Mouse (Mus musculus) megakaryocyte-erythroid progenitor cell, adult 5-6 weeks (primary cell): ENCODE measurements around the gene Sox18. TPM values are rescaled to one million over a fixed set of nuclear protein-coding genes. Genes with fewer than 3 reads are reported as not detected.

Source experiments
- ATAC-seq: replicated peaks from 2 replicates; pipeline ENCODE4 v1.8.0; 2016; ENCODE audit warnings: mild to moderate bottlenecking, inconsistent platforms; ENCODE audit not compliant: severe bottlenecking, poor library complexity, low FRiP score, low TSS enrichment
- total RNA-seq, 2 experiments: library from RNA; stranded (forward) in 1 of 2; stranded (reverse) in 1 of 2; fragments of 200-1000, 215-1000 nt in 1 of 2; fragments of >200 nt in 1 of 2; fragmentation: Nextera tagmentation in 1 of 2; gene quantifications; 2 replicates each; pipeline ENCODE4 v1.2.3; 2014 to 2017

Sox18 gene
- not detected in 2 replicates for total RNA-seq (2014; fragmentation: Nextera tagmentation)
- total RNA-seq (2017), result not detected in 2 replicates

DNA sequence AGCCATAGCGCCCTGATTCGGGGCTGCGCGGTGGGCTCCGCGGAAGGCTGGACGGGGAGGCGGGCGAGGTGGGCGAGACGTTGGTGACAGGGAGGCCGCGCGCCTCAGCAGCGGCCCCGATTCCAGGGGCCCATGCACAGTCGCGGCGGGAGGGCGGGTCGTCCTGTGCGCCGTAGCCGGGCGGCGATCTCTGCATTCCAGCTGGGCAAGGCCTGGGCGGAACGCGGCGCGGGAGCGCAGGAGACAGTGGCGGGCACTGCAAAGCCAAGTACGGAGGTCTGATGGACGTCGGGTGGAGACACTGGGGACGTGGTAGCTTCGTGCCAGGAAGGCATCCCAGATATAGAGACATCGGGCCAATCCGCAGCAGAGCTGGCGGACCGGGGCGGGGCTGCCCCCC lies at the start of gene Sox18:
Gene Sox18, minus strand, starts transcription at position 315 of the 400 bp plus-strand sequence.
- no peak for ATAC-seq

DNA sequence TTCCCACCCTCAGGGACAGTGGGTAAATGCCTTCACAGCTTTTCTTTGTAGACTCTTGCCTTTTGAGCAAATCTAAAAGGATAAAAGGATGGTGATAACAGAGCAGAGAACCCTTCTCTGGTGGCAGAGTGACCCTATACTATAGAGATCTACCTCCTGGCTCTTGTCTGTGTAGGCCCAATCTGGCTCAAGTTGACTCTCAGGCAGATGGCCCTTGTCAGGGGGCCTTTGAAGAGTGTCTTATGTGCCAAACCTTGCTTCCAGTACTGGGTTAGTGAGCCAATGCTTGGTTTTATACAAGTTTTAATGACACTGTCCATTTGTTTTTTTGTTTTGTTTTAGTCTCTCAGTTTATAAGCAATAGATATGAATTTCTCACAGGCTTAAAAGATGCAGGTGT lies 49.8 kb upstream of the Sox18 start:
- no peak for ATAC-seq

DNA sequence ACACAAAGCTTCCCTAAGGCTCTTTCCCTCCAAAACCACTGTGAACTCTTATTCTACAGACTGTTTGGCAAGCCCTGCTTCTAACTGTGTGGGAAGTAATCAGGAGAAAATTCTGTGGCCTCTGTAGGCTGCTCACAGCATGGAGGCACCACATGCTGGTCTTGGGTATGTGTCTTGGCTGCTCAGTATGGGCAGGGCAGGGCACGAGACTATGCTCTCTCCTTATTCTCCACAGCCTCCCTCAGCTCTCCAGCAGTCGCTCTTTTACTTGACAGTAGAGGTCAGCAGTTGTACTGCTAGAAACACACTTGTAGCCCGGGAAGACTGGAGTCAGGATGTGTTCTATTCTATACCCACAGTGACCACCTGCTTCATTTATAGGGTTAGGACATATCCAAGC lies 48.6 kb upstream of the Sox18 start:
- no peak for ATAC-seq

DNA sequence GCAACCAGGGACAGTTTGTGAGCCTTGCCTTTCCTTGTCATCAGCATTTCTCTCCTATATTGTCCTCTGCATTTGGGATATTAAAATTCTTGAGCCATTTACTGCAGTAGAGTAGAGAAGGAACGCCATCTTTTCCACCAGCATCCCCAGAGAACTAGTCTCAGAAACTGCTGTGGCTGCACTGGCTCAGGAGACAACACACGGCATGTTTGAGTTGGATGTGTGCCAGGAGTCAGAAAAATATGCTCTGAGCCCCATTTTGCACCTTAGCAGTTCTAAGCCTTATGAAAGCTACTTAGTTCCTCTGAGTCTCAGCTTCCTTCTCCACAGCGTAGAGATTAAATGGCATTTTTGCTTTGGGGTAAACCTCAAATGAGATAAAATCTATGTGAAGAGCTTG lies 45.6 kb upstream of the Sox18 start:
- ATAC-seq, result no peak

DNA sequence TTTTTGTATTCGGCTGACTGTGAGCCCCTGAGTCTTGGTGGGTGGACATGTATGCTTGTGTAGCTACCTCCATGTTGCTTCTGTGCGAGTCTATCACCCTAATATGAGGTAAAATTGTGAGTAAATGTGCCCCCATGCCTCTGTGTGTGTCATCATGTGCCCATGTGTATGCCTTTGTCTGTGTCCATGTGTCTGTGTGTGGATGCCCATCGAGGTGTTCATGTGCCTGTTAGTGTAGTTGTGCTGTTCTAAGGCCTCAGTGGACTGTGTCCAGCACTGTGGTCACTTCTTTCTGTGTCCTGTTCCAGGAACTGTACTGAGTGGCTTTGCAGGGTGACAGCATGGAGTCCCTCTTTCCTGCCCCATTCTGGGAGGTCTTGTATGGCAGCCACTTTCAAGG lies 43.9 kb upstream of the Sox18 start:
- ATAC-seq, result no peak

DNA sequence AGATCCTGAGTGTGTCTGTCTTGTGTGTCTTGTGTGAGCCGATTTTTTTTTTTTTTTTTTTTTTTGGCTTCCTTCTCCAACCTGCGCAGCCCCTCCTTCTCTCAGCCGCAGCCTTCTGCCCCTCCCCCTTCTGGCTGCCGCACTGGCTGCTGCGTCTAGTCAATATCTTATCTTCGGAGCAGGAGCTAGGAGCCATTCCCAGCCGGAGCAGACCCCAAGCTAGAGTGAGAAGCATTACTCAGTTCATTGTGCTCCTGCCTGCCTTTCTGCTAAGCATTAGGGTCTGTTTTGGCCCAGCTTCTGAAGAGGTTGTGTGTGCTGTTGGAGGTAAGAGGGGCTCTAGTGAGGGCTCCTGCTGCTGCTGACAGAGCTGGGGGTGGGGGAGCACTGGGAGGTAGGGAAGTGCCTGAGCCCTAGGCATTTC lies 43.5 kb upstream of the Sox18 start, which contains the start of gene Oprl1:
Gene Oprl1, plus strand, starts transcription at position 114 of the 424 bp plus-strand sequence.
- peak; percentile 69 for ATAC-seq

DNA sequence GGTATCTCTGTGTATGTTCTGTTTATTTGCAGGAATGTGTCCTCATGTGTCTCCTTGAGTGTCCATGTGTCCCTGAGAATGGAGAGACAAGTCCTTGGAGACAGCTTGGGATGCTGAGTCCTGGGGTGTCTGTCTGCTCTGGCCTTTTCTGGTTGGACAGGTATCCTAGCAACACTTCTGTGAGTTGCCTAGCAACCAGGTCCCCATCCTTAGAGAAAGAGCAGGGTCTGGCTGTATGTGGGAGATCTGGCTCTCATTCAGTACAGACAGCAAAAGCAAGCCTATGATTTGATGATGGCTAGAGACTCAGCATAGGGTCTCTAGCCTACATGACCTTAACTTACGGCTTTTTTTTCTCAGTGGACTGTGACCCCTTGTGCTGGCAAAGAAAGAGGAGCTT lies 42.3 kb upstream of the Sox18 start:
- ATAC-seq, result no peak

DNA sequence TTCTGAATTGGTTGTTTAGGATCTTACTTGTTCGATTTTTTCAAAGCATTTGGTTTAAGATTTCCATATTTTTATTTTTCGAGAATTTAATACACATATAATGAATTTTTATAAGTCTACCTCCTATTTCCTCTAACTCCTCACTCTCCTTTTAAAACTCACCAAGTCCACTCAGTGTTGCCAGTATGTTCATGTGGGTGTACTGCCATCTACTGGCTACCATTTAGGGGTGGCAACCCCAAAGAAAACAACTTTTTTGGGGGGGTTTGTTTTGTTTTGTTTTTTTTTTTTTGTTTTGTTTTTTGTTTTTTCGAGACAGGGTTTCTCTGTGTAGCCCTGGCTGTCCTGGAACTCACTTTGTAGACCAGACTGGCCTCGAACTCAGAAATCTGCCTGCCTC lies 35.2 kb upstream of the Sox18 start:
- peak; percentile 71; the same call in 1 of the 2 replicates for ATAC-seq

DNA sequence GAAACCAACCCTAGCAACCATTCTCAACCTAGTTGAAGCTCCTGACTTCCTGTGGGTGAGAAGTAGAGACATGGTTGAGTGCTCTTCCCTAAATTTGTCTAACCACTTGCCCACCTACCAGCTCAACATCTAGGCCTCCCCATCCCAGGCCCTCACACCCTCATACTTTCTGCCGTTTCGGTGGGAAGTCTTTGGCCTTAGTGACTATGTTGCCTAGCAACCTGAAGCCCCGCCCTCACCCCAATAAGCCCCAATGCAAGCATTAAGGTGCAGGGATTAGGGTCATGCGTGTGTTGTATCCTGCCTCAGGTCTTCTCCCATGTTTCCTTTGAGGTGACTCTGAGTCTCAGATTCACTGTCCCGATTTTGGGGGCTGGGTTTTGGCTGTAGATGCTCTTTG lies 26.8 kb upstream of the Sox18 start, which contains the start of gene Lkaaear1:
Gene Lkaaear1, minus strand, starts transcription at position 202 of the 400 bp plus-strand sequence.
- no peak for ATAC-seq

DNA sequence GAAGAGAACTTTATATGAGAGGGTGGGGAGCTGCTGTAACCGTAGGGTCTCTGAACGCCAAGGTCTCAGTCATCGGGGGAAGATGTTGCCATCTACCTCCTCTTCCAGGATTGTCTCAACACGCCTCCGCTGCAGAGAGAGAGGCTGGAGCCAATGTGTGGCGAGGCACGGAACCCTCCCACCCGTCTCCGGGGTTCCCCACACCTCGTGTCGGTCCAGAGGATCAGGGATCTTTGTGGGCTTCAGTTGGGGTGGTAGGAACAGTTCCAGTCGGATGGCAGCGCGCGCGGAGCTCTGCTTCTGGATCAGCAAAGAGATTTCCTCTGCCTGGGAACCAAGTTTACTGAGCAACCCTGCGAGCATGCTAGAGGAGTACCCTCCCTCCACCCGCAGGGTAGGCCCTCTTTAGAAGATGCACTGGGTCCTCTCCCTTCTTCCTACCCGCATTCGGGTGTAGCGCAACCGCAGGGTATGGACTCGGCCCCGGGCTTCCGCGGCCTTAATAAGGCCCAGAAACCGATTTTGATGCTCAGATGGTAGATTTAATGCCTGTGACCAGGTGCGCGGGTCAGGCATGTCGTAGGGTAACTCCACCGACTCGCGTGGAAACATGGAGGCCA lies 25.5 kb upstream of the Sox18 start:
- no peak for ATAC-seq

DNA sequence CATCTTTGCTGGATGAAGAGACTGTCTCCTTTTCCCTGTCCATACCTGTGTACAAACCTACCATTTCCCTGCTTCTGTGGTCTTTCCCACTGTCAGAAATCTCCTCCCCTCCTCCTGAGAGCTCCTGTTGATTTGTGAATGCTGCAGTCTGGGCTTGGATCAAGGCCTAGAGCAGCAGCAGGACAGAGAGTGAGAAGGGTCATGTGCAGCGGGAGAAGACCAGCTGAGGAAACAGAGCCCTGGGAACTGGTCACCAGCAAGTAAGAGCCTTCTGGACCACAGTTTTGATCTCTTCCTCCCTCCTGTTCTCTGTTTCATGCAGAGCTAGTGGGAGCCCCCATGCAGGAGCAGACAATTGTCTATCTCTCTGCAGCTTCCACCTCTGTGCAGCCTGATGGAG lies 24.3 kb upstream of the Sox18 start:
- ATAC-seq, result no peak

DNA sequence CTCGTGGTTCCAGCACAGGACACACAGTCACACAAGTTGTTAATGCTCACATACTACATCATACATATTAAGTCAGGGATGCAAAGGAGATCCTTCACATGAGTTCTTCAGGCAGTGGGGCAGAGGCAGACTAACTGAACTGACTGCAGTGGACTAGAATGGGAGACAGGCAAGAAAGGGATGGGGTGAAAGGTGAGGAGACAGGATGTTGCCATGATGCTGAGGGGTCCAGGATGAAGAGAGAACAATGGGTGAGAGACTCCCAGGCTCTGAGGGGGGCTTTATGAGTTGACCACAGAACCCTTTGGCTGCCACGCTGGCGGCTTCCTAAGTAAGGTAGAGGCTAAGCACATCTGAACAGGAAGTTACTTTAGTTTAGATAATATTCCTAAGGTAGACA lies 23.1 kb upstream of the Sox18 start:
- ATAC-seq, result no peak

DNA sequence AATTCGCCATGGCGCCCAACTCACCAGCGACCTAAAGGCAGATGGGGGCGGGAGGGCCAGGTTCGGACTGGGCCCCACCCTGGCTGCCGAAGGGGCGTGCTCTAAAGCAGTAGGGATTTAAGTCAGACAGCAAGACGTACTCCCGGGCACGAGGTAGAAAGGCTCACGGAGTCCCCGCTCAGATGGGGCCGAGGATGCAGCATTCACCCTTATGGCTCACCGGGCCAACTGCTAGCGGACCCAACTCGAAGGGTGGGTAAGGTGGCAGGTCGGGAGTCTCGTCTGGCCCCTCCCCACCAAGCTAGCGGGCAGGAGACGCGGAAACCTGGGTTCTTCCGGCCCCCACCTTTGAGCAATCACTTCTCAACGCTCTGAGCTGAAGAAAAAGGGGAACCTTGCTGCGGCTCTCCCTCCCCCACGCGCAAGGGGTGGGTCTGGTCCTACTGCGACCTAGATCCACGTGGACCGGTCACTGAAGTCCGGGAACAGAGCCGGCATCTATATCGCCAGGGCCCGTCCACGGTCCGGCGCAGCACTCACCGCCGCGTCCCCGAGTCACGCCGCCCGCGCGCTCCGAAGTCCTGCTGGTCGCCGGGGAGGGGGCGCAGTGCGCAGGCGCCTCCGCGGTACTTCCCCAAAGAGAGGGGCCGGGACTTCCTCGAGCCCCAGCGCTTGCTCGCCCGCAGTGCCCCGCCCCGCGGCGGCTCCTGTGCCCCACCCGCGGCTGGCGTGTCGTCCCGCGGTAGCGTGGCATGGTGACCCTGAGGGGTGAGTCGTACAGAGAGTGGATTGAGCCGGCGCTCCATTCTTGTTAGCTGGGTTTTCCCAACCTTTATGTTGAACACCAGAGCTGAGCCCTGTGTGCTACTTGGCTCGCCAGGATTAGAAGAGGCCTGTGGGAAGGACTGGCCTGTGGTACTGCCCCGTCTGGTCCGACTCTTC lies 22.2 kb upstream of the Sox18 start, which contains the start of gene Rgs19:
Gene Rgs19, minus strand, starts transcription at position 639 of the 942 bp plus-strand sequence.
- ATAC-seq, result peak; percentile 62

DNA sequence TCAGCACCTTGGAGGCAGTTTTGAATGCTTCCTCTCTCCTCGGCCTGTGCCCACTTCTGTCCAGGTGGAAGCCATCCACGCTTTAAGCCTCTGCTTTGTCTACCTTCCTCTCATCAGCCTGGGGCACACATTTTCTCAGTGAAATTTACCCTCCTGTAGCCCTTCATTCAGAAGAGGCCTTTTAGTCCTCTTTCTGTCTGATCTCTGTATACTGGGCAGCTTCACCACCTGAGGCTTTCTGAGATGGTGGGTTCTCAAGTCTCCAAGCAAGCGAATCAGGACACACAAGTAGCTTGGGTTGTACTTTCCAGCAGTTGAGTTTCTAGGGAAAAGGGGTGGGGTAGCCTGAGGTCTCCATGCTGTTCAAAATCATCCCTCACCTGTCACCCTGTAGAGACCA lies 20.9 kb upstream of the Sox18 start:
- ATAC-seq, result no peak

DNA sequence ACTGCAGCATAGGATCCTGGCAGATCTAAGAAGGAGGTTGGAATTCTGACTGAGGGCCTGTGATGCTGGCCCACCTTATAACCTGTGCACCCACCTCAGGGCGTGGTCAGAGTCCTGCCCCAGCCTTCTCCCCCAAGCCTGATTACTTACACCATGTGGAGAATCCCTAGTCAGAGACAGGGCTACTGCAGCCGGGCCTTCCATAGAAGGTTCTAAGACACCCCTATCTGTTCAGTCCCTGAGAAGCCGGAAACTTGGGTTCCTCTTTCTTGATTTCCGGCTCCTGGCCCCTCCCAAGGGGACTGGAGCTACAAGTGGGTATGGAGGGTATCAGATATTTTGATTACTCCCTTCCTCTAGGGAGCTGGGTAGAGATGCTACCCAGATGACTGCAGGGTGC lies 20.1 kb upstream of the Sox18 start:
- 0 out of 2 replicates have a peak, but pooled peaks have one; percentile 13 for ATAC-seq

DNA sequence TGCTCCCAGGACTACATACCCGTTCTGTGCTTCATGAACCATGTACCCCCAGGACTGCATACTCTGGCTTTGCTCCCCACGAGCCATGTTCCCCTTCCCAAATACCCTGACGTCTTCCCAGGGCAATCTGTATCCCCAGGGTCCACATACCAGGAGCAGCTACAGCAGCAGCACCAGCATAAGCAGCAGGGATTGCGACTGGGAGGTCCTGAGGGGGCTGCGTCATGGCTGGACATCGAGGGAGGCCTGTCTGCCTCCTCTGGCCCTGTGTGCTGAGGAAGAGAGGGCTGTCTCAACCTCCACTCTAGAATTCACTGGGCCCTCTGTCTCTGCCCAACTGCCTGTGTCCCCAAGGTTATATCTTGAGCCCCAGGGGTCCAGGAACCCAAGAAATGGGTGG lies 19.6 kb upstream of the Sox18 start:
- no peak for ATAC-seq

DNA sequence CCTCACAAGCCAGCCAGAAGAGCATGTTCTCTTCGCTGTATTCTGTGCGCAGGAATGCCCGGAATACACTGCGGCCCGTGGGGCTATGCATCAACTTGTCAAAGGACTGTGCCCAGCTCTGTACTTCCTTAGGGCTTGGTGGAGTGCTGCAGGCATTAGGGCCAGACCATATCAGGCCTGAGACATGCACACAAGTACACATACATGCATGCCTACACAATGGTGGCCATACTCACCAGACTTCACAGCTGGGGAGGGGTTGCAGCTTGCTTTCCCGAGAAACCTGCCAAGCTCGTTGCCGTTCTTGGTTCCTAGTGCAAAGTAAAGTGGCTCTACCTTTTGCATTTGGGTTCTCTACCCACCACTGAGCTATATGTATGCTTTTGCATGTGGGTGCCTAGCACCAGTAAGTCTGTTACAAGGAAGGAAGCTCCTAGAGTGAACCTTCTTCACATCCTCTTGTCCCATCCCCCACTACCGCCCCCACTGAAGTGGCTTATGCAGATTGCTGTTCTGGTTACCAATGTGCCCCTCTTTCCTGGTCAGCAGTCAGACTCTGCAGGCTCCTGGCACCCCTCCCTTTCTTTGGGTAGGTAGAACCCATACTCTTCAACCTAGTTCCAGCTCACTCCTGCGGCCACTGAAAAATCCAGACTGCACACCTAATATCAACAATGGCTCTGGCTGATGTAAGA lies 18.2 kb upstream of the Sox18 start:
- ATAC-seq, result no peak

DNA sequence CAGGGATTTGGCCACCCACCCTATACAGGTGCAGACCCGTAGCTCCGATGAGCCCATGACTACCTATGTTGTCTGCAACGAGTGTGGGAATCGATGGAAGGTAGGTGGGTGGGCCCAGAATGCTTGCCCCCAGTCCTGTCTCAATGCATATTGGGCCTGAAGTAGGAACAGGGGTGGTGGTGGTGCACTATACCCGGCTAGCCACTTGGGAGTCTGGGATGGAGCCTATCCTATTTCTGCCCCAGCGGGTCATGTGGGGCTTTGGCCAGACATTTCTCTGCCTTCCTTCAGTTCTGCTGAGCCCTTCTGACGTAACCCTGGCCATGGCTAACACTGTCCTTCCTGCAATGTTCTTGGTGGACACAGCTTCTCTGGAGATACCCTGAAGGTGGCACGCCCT lies 16.1 kb upstream of the Sox18 start:
- ATAC-seq, result no peak

DNA sequence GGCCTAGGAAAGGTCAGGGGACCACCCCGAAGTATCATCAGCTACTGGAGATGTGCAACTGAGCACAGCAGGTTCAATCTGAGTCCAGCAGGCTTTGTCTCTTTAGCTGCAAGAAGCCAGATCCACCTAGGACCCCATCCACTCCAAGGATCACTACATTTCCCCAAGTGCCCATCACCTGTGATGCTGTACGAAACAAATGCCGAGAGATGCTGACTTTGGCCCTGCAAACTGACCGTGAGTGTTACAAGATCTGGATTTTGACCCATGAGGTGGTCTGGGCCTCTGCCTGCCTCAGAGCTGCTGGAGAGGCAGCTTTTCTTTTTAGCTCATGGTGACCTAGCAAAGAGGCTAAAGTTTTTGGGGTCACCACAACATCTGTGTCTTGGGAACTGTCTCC lies 14.2 kb upstream of the Sox18 start:
- no peak for ATAC-seq

DNA sequence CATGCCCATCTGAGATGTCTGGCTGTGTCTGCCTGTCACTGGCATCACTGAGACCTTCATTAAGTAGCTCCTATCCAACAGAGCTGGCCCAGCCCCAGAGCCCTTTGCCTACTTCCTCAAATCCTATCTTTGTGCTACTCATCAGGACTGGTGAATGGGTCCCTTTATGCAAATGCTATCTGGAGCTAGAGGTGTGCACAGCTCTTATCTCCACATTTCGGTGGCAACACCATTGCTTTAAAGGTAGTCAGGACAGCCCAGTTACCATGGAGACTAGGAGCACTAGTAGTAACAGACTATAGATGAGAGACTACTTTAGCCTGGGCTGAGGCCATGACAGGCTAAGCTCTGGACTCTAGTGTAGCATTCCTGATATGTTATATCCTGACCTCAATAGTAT lies 13.3 kb upstream of the Sox18 start:
- no peak for ATAC-seq
